Mouse (Mus musculus): ENCODE data around the gene Mink1. TPM values are rescaled to one million over a fixed set of nuclear protein-coding genes. Genes with fewer than 3 reads are reported as not detected.

Gene Mink1
- total RNA-seq, 2 experiments from 2014 or later: 42.2 to 44.1 TPM

GRCm38 (mm10) chr11:70663101-70663500 is 100.4 kb downstream of the Mink1 start:
- intact Hi-C loops (cut with DNase I): no loop called here
- DNase-seq: no peak

DNA sequence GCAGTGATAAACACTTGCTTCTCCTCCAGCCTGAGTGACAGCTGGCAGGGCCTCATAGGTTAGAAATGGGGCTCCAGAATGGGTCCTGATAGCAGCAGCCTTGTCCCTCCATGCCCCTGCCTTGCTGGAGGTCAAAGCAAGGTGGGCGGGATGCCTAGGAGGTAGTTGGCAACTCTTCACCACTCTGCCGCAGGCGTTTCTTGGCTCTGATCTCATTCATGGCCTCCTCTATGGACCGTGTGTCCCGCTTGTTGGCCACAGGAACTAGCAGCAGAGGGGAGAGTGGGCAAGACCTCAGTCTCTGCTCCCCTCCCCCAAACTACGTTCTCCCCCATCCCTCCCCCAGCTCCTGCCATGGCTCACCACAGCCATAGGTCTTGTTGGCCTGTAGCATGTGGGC is 101.3 kb downstream of the Mink1 start:
- DNase-seq: peak; percentile 55 to 65

More for the DNA sequence above, 101.3 kb downstream of the Mink1 start:
- intact Hi-C loops (cut with DNase I): no loop called here

Other genes with a start within 250 kb of the Mink1 start
- gene Alox12e, start 240.3 kb upstream of the Mink1 start, total RNA-seq (2021): under 1 TPM; 0.14 to 0.44 TPM
- gene Alox15, start 210.8 kb upstream of the Mink1 start, total RNA-seq (2021): 1 to 10 TPM; 5.2 to 8.1 TPM
- 10 to 100 TPM; 19.8 to 22.9 TPM for gene Pelp1, start 152.8 kb upstream of the Mink1 start, total RNA-seq (2021)
- 10 to 100 TPM; 13.8 to 17.0 TPM for gene Arrb2, start 130.2 kb upstream of the Mink1 start, total RNA-seq (2021)
- gene Med11, start 111.0 kb upstream of the Mink1 start, total RNA-seq (2021): 1 to 10 TPM; 7.3 to 8.5 TPM
- gene Zmynd15, start 103.4 kb upstream of the Mink1 start, total RNA-seq (2021): 1 to 10 TPM; 2.9 to 4.7 TPM
- 1 to 10 TPM; 7.3 to 9.5 TPM for gene Cxcl16, start 102.9 kb upstream of the Mink1 start, total RNA-seq (2021)
- 1 to 10 TPM; 1.2 to 1.3 TPM for gene Tm4sf5, start 57.6 kb upstream of the Mink1 start, total RNA-seq (2021)
- under 1 TPM in 1 of 2 experiments, not detected in 1; 0.45 TPM for gene Vmo1, start 48.3 kb upstream of the Mink1 start, total RNA-seq (2021)
- not detected for gene Gltpd2, start 43.7 kb upstream of the Mink1 start, total RNA-seq (2021)
- 100 to 1,000 TPM; 231 to 238 TPM for gene Psmb6, start 37.5 kb upstream of the Mink1 start, total RNA-seq (2021)
- not detected for gene Gm40193, start 29.9 kb upstream of the Mink1 start, total RNA-seq (2021)
- gene Pld2, start 22.8 kb upstream of the Mink1 start, total RNA-seq (2021): 1 to 10 TPM; 7.7 to 8.4 TPM
- gene 4930544D05Rik, start 53.0 kb downstream of the Mink1 start, total RNA-seq (2021): not detected
- gene Chrne, start 56.3 kb downstream of the Mink1 start, total RNA-seq (2021): not detected
- gene Gp1ba, start 76.2 kb downstream of the Mink1 start, total RNA-seq (2021): under 1 TPM; 0.17 to 0.22 TPM
- 10 to 100 TPM; 52.0 to 54.4 TPM for gene Rnf167, start 84.4 kb downstream of the Mink1 start, total RNA-seq (2021)
- gene Slc25a11, start 84.6 kb downstream of the Mink1 start, total RNA-seq (2021): 100 to 1,000 TPM; 438 to 444 TPM
- gene Pfn1, start 91.8 kb downstream of the Mink1 start, total RNA-seq (2021): 100 to 1,000 TPM; 326 to 379 TPM
- 1,000 to 10,000 TPM; 1,878 to 1,971 TPM for gene Eno3, start 94.3 kb downstream of the Mink1 start, total RNA-seq (2021)
- gene Spag7, start 106.5 kb downstream of the Mink1 start, total RNA-seq (2021): 10 to 100 TPM; 83.4 to 84.4 TPM
- 10 to 100 TPM; 38.3 to 40.0 TPM for gene Camta2, start 125.2 kb downstream of the Mink1 start, total RNA-seq (2021)
- gene Inca1, start 137.3 kb downstream of the Mink1 start, total RNA-seq (2021): 1 to 10 TPM; 3.0 to 4.7 TPM
- gene Kif1c, start 137.7 kb downstream of the Mink1 start, total RNA-seq (2021): 100 to 1,000 TPM; 322 to 323 TPM
- gene Zfp3, start 201.3 kb downstream of the Mink1 start, total RNA-seq (2021): 1 to 10 TPM; 8.3 to 8.7 TPM
- under 1 TPM; 0.29 to 0.55 TPM for gene Scimp, start 249.7 kb downstream of the Mink1 start, total RNA-seq (2021)